Mouse (Mus musculus) lung, postnatal 0 days (tissue): Measurements from ENCODE around the gene Arhgef28.

ENCODE experiments used
- CTCF ChIP-seq: IDR thresholded peaks from 2 replicates; pipeline ENCODE4 v1.5.1; 2016; ENCODE audit warnings: antibody characterized with exemption, mild to moderate bottlenecking
- EP300 ChIP-seq: IDR thresholded peaks from 2 replicates; pipeline ENCODE4 v1.6.1; 2016; ENCODE audit warnings: antibody characterized with exemption, mild to moderate bottlenecking, control low read depth

GRCm38 (mm10) chr13:98156656-98157055, 49.6 kb downstream of the Arhgef28 start:
- no peak for TF ChIP-seq EP300
- no peak for TF ChIP-seq CTCF
